14 mouse cellular contexts compared by ENCODE assay signal in the genomic region with DNA sequence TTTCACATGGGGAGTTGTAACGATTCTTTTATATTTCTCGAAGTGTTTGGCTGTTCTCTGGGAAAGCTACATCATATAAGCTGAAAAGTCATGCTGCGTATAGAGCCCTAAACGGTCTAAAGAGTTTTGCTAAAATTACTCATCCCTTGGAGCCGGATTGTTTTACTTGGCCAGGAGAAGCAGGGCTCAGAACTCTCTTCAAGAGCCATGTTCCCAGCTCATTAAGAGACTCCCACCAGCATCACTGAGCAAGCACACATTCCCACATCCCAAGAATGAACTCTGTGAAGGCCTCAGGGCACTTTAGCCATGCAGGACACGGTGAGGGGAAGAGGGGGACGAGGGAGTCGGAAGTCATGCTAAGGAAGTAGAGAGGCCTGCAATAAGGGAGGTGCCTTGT. TPM values are rescaled to one million over a fixed set of nuclear protein-coding genes. Genes with fewer than 3 reads are reported as not detected.
DNase-seq lines count a peak whose midpoint lies in the region; ATAC-seq and TF ChIP-seq lines count a peak whose summit lies in the region.
"Had no signal": no experiment of that assay in that cellular context is flagged by ENCODE, and none has a peak within 500 bp of the region (broad histone marks: within the 10 kb centered on the region; RNA-seq: fewer than 3 reads in every experiment).

No protein-coding gene starts in this region.

- H3K9ac ChIP-seq in embryonic facial prominence, embryonic 13.5 days: no peak overlapping the region
- no peak overlapping the region for H3K9ac ChIP-seq in kidney, postnatal 0 days (ENCODE audit: low read depth, low read length)
- H3K9ac ChIP-seq in heart, embryonic 13.5 days: no peak overlapping the region
- H3K9ac ChIP-seq in limb, embryonic 14.5 days (ENCODE audit: low read depth, low read length, severe bottlenecking): no peak overlapping the region
- H3K9ac ChIP-seq: forebrain, embryonic 13.5 days; liver, embryonic 13.5 days had no signal

- no peaks in the 10 kb centered on the region for H3K9me3 ChIP-seq in embryonic facial prominence, embryonic 13.5 days
- no peaks in the 10 kb centered on the region for H3K9me3 ChIP-seq in embryonic facial prominence, embryonic 10.5 days
- H3K9me3 ChIP-seq in kidney, postnatal 0 days (replicated peaks; ENCODE audit: low read length): no peaks in the 10 kb centered on the region
- no peaks in the 10 kb centered on the region for H3K9me3 ChIP-seq in heart, embryonic 13.5 days
- no peaks in the 10 kb centered on the region for H3K9me3 ChIP-seq in limb, embryonic 14.5 days (ENCODE audit: control insufficient read depth, low read length)
- H3K9me3 ChIP-seq: forebrain, embryonic 13.5 days; liver, embryonic 13.5 days had no signal

- H3K4me2 ChIP-seq in embryonic facial prominence, embryonic 13.5 days: no peak overlapping the region
- no peak overlapping the region for H3K4me2 ChIP-seq in kidney, postnatal 0 days (ENCODE audit: low read length)
- no peak overlapping the region for H3K4me2 ChIP-seq in heart, embryonic 13.5 days
- no peak overlapping the region for H3K4me2 ChIP-seq in limb, embryonic 14.5 days (replicated peaks; ENCODE audit: low read depth, low read length, severe bottlenecking)
- H3K4me2 ChIP-seq: forebrain, embryonic 13.5 days; liver, embryonic 13.5 days had no signal

- WGBS in embryonic facial prominence, embryonic 13.5 days: 65% methylated on average over 8 of the region's 8 CpGs
- 74% methylated on average over 8 of the region's 8 CpGs for WGBS in embryonic facial prominence, embryonic 10.5 days
- 37% methylated on average over 8 of the region's 8 CpGs for WGBS in kidney, postnatal 0 days
- 68% methylated on average over 8 of the region's 8 CpGs for WGBS in heart, embryonic 13.5 days
- 47% methylated on average over 8 of the region's 8 CpGs for WGBS in limb, embryonic 14.5 days

- DNase-seq in embryonic facial prominence, embryonic 10.5 days (ENCODE audit: low spot score): no peak
- peak; percentile 57 for DNase-seq in kidney, postnatal 0 days (ENCODE audit: low spot score)
- no peak for DNase-seq in kidney, adult 9 months
- peak; percentile 64 for DNase-seq in limb, embryonic 14.5 days (ENCODE audit: low spot score)
- no peak for DNase-seq in embryo, embryonic 9.5 days (ENCODE audit: extremely low spot score)
- DNase-seq in cerebellum, adult 11-12 months: no peak
- DNase-seq: cerebellum, adult 11 months; kidney, adult 2 months; liver, embryonic 13.5 days; lung, postnatal 14 days had no signal

- TF ChIP-seq POLR2A in limb, embryonic 14.5 days (IDR thresholded peaks at IDR 0.05; ENCODE audit: borderline replicate concordance, extremely low read depth, insufficient read depth, insufficient read length): no peak

- H3K27me3 ChIP-seq in embryonic facial prominence, embryonic 13.5 days: no peaks in the 10 kb centered on the region
- no peaks in the 10 kb centered on the region for H3K27me3 ChIP-seq in embryonic facial prominence, embryonic 10.5 days (replicated peaks; ENCODE audit: low read depth, poor library complexity, severe bottlenecking)
- no peaks in the 10 kb centered on the region for H3K27me3 ChIP-seq in kidney, postnatal 0 days (ENCODE audit: insufficient read depth, low read length)
- H3K27me3 ChIP-seq in heart, embryonic 13.5 days (replicated peaks): no peaks in the 10 kb centered on the region
- no peaks in the 10 kb centered on the region for H3K27me3 ChIP-seq in limb, embryonic 14.5 days (ENCODE audit: control insufficient read depth, insufficient read depth, low read length)
- H3K27me3 ChIP-seq: CH12.LX; forebrain, embryonic 13.5 days; liver, embryonic 13.5 days had no signal

- H3K4me1 ChIP-seq in embryonic facial prominence, embryonic 13.5 days: peaks cover 6% of the 10 kb centered on the region; the same call in 1 of the 2 replicates
- 0 out of 2 replicates have a peak, but pooled peaks cover 10% of the 10 kb centered on the region for H3K4me1 ChIP-seq in embryonic facial prominence, embryonic 10.5 days
- no peaks in the 10 kb centered on the region for H3K4me1 ChIP-seq in kidney, postnatal 0 days (replicated peaks; ENCODE audit: insufficient read depth, low read length)
- peaks cover 13% of the 10 kb centered on the region for H3K4me1 ChIP-seq in heart, embryonic 13.5 days
- peaks cover 24% of the 10 kb centered on the region for H3K4me1 ChIP-seq in limb, embryonic 14.5 days (ENCODE audit: control insufficient read depth, insufficient read depth, low read length)
- H3K4me1 ChIP-seq: forebrain, embryonic 13.5 days; liver, embryonic 13.5 days had no signal

- ATAC-seq in embryonic facial prominence, embryonic 13.5 days (ENCODE audit: insufficient number of reproducible peaks, insufficient read depth, low FRiP score, low TSS enrichment, low read depth): no peak
- no peak; the same call in 1 of the 2 replicates for ATAC-seq in kidney, postnatal 0 days (replicated peaks; ENCODE audit: low FRiP score, low read depth)
- ATAC-seq in heart, embryonic 13.5 days (ENCODE audit: extremely low read depth, insufficient number of reproducible peaks, low FRiP score, low TSS enrichment): no peak
- ATAC-seq in limb, embryonic 14.5 days (ENCODE audit: low FRiP score, low read depth): peak; percentile 69
- ATAC-seq: forebrain, embryonic 13.5 days had no signal

- no peak for TF ChIP-seq CTCF in kidney, postnatal 0 days (IDR thresholded peaks at IDR 0.05; ENCODE audit: low read depth)

- 0 out of 2 replicates have a peak overlapping the region, but pooled peaks have one; percentile 5 for H3K27ac ChIP-seq in embryonic facial prominence, embryonic 13.5 days
- no peak overlapping the region for H3K27ac ChIP-seq in embryonic facial prominence, embryonic 10.5 days (replicated peaks)
- H3K27ac ChIP-seq in kidney, postnatal 0 days: peak overlapping the region; percentile 50
- H3K27ac ChIP-seq in heart, embryonic 13.5 days (replicated peaks): peak overlapping the region; percentile 53
- H3K27ac ChIP-seq in limb, embryonic 14.5 days (replicated peaks; ENCODE audit: low read depth, low read length): peak overlapping the region; percentile 21; the same call in 1 of the 2 replicates
- H3K27ac ChIP-seq: forebrain, embryonic 13.5 days; liver, embryonic 13.5 days had no signal

- H3K4me3 ChIP-seq in embryonic facial prominence, embryonic 13.5 days: no peak overlapping the region
- H3K4me3 ChIP-seq in embryonic facial prominence, embryonic 10.5 days: no peak overlapping the region
- H3K4me3 ChIP-seq in kidney, postnatal 0 days (replicated peaks; ENCODE audit: low read depth, low read length): no peak overlapping the region
- no peak overlapping the region for H3K4me3 ChIP-seq in heart, embryonic 13.5 days
- H3K4me3 ChIP-seq in limb, embryonic 14.5 days (replicated peaks; ENCODE audit: low read length): no peak overlapping the region
- H3K4me3 ChIP-seq: forebrain, embryonic 13.5 days; liver, embryonic 13.5 days had no signal

- no peaks in the 10 kb centered on the region for H3K36me3 ChIP-seq in embryonic facial prominence, embryonic 13.5 days
- H3K36me3 ChIP-seq in embryonic facial prominence, embryonic 10.5 days (replicated peaks): no peaks in the 10 kb centered on the region
- H3K36me3 ChIP-seq in kidney, postnatal 0 days (ENCODE audit: insufficient read depth, low read length): no peaks in the 10 kb centered on the region
- H3K36me3 ChIP-seq in heart, embryonic 13.5 days: no peaks in the 10 kb centered on the region
- no peaks in the 10 kb centered on the region for H3K36me3 ChIP-seq in limb, embryonic 14.5 days (ENCODE audit: control insufficient read depth, insufficient read depth, low read length)
- H3K36me3 ChIP-seq: liver, embryonic 13.5 days had no signal

RNA-seq across cellular contexts. Expression of gene Filip1l, which starts 23.9 kb away (rescaled TPM):
- 24.0 and 27.6 TPM in 2 replicates for polyA plus RNA-seq in embryonic facial prominence, embryonic 13.5 days (2015; fragmentation: Nextera tagmentation; extraction: Ambion mirVana)
- 11.5 and 12.7 TPM in 2 replicates for polyA plus RNA-seq in embryonic facial prominence, embryonic 10.5 days (2016; fragmentation: Nextera tagmentation; extraction: Ambion mirVana)
- 30.4 and 32.5 TPM in 2 replicates for polyA plus RNA-seq in kidney, postnatal 0 days (2015; fragmentation: Nextera tagmentation; extraction: Ambion mirVana)
- polyA plus RNA-seq in heart, embryonic 13.5 days (2015; fragmentation: Nextera tagmentation; extraction: Ambion mirVana): 19.3 and 21.0 TPM in 2 replicates
- polyA plus RNA-seq in limb, embryonic 14.5 days (2012; rRNA removed): 21.4 and 30.3 TPM in 2 replicates
- polyA plus RNA-seq in limb, embryonic 14.5 days (2014; fragmentation: Nextera tagmentation; extraction: Ambion mirVana): 43.9 and 50.6 TPM in 2 replicates

RNA-seq across cellular contexts. Expression of gene Tmem30c, which starts 36.4 kb away (rescaled TPM):
- 0.18 and 0.25 TPM in 2 replicates for polyA plus RNA-seq in embryonic facial prominence, embryonic 13.5 days (2015; fragmentation: Nextera tagmentation; extraction: Ambion mirVana)
- polyA plus RNA-seq in embryonic facial prominence, embryonic 10.5 days (2016; fragmentation: Nextera tagmentation; extraction: Ambion mirVana): 0.06 TPM in 1 of 2 replicates, not detected in the other
- polyA plus RNA-seq in kidney, postnatal 0 days (2015; fragmentation: Nextera tagmentation; extraction: Ambion mirVana): not detected in 2 replicates
- polyA plus RNA-seq in heart, embryonic 13.5 days (2015; fragmentation: Nextera tagmentation; extraction: Ambion mirVana): 0.05 TPM in 1 of 2 replicates, not detected in the other
- 0.08 and 0.35 TPM in 2 replicates for polyA plus RNA-seq in limb, embryonic 14.5 days (2012; rRNA removed)
- not detected in 2 replicates for polyA plus RNA-seq in limb, embryonic 14.5 days (2014; fragmentation: Nextera tagmentation; extraction: Ambion mirVana)
- polyA plus RNA-seq: kidney, adult 2 months; liver, embryonic 13.5 days had no signal

Comparison
In these comparisons a context has a peak if more than half of its experiments do, and no peak if none do; other contexts are left out.
1. DNase-seq: peak in kidney, postnatal 0 days (single experiment) and limb, embryonic 14.5 days (single experiment); none in embryonic facial prominence, embryonic 10.5 days (single experiment), kidney, adult 9 months (single experiment), embryo, embryonic 9.5 days (single experiment) and cerebellum, adult 11-12 months (single experiment).